Mouse (Mus musculus): Measurements from ENCODE around the gene Cnot10.

DNA sequence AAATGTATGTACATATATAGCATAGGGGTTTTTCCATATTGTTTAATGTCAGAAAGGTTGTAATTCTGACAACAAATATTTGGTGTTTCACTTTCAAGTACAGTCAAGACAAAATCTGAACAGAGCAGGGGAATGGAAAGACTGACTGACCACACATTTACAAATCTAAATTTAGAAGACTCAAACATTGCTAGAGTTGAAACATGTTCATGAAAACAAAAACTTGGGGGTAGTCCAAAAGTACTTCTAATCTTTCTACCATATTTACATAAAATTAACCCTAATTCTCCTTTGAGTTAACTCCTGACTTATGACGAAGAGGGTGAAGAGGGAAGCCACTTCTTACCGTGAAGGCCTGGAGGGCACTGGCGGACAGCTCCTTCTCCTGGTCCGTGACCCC lies 7.7 kb downstream of the Cnot10 start:
- TF ChIP-seq CTCF (IDR thresholded peaks at IDR 0.05; ENCODE audit: low read depth, low read length), result no peak
- no peak for TF ChIP-seq POLR2A (IDR thresholded peaks at IDR 0.05; ENCODE audit: extremely low read depth, insufficient read depth, low read length)
